Mouse (Mus musculus): Measurements from ENCODE around the gene Prrc2c.
A peak's percentile ranks its signal among the peaks of the same experiment; 100 is the strongest.
"Not testable (repeated sequence)": the region's sequence is repeated elsewhere in the genome, so short reads cannot be mapped to it uniquely, and the experiment has no call there.

Gene Prrc2c

DNA sequence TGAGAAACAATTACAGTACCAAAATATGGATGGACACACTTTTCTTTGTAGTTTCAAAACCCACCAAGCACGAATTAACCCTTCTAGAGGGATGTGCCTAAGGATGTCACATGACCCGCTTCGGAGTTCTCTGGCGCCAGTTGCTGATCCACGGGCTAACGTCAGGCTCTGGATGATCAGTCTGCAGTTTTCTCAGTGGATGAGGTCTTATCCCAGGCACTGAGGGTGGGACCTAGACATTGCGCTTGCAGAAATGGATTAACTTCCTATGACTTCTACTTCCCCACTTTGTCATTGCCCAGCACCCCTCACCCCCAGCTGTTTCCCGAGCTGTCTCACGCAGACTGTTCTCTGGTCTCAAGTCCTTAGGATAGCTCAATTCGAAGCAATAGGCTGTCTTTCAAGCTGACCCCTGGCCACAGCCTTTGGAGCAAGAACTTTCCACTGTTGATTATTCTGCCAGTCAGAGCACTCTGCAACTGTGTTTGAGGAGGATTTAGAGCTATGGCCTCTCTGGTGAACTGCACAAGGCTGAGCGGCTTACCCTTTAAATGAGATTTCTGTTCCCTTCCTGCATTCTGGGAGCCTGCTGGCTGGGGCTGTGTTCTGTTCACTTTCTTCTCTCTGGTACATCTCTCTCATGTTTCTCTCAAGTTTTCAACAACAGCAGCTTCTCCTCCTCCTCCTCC is 74.7 kb downstream of the Prrc2c start:
- DNase-seq = peak; percentile 75

GRCm38 (mm10) chr1:162664826-162665475 is 75.4 kb downstream of the Prrc2c start:
- DNase-seq = peak; percentile 91

DNA sequence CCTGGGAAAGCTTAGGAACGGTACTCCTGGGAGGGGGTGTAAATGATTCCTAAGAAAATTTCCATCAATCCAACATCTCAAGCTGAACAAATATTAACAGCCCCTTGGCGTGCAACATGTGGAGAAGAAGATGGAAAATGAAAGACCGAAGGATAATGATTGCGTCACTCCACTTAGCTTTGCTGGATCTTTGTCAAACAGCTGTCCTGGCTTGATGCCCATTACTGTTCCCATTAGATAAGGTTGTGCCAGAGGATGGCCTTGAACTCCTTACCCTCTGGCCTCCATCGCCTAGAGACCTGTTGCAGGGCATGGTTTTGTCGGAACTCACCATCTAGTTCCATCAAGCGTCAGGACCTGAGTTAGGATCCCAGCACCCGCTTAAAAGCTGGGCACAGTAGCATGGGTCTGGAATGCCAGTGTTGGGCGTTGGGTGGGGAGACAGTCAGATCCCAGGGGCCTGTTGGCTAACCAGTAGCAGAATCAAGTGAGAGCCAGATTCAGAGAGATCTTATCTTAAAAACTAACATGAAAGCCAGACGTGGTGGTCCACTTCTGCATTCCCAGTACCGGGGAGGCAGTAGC is 80.0 kb downstream of the Prrc2c start:
- no peak for DNase-seq

GRCm38 (mm10) chr1:162658119-162658518 is 82.2 kb downstream of the Prrc2c start, which contains the start of gene Myocos:
Myocos (minus strand) TSS chr1:162658219.
- no peak for DNase-seq

DNA sequence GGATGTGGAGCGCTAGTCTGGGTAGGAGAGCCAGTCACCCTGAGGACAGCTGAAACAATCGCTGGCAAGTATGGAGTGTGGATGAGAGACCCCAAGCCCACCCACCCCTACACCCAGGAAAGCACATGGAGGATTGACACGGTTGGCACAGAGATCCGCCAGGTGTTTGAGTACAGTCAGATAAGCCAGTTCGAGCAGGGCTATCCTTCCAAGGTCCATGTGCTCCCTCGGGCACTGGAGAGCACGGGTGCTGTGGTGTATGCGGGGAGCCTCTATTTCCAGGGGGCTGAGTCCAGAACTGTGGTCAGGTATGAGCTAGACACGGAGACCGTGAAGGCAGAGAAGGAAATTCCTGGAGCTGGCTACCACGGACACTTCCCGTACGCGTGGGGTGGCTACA is 91.9 kb downstream of the Prrc2c start:
- DNase-seq = no peak

DNA sequence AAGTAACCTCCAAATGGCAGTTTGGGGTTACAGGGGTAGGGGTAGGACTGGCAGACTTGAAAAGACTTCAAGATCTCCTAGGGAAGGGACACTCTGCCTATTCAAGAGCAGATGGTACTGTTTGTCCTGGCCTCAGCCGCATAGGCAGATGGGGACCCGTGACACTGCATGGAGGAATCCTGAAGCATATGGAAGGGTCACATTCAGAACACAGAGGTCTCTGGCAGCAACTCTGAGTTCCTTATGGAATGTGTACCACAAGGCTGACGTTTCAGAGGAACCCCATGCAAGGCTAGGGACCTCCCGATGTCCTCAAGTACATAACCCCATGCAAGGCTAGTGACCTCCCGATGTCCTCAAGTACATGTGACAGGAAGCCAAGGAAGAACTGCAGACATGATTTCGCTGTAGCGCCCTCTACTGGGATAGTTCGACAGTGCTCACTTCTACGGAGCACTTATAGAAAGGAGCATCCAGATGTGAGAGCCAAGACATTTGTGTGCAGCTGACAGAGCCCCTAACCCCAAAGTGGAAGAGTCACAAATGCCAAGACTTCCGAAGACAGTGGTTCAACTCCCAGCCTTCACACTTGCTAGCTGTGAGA is 94.2 kb downstream of the Prrc2c start:
- DNase-seq = peak; percentile 11

DNA sequence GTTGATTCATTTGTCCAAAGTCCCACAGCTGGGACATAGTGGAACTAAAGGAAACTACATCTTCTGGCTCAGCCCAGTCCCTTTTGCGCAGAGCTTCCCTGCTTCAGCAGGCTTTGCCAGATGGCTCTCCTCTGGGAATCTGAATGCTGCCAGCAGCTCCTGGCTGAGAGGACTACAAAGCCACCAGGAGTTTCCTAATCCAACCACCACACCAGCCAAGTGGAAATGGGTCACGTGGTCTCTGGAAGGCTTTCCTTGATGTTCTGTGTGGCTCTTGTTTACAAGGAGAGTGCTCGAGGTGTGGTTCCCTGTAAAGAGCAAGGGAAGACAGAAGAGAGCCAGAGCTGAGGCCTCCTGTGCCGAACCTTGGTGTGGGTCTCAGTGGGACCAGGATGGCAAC is 96.6 kb downstream of the Prrc2c start:
- no peak for DNase-seq

DNA sequence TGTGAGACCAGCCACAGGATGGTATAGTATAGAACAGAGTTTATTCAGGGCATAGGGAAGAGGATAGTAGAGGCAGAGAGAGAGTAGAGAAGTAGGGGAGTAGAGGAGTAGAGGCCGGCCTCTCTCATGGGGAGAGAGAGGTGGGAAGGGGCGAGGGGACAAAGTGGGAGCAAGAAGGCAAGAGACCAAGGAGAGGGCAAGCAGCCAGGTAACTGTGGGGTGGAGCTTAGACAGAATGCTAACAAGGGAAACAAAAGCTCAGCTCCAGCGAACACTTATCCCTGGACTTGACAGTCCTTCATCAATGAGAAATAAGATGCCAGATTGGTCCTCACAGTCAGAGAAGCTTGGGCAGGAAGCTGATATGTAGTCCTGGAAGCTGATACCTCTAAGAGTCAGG is 97.8 kb downstream of the Prrc2c start:
- DNase-seq = no peak

GRCm38 (mm10) chr1:162639861-162640260 is 100.5 kb downstream of the Prrc2c start:
- no peak for DNase-seq

DNA sequence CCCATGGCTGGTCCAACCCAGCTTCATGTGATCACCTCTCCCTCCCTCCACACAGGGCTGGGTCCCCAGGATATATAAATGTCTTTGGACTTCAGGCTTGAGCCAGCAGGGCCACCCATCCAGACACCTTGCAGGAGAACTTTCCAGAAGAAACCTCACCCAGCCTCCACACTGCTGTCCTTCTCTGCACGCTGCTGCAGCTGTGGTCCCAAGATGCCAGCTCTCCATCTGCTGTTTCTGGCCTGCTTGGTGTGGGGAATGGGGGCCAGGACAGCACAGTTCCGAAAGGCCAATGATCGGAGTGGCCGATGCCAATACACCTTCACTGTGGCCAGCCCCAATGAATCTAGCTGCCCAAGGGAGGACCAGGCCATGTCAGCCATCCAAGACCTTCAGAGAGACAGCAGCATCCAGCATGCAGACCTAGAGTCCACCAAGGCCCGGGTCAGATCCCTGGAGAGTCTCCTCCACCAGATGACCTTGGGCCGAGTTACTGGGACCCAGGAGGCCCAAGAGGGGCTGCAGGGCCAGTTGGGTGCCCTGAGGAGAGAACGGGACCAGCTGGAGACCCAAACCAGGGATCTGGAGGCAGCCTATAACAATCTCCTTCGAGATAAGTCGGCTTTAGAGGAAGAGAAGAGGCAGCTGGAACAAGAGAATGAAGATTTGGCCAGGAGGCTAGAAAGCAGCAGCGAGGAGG is 101.2 kb downstream of the Prrc2c start, which contains the start of gene Myoc:
Gene Myoc, plus strand, starts transcription at position 105 of the 700 bp plus-strand sequence.
- DNase-seq = no peak

- no peak for DNase-seq
Measured at GRCm38 (mm10) chr1:162638535-162638934, 101.8 kb downstream of the Prrc2c start.

GRCm38 (mm10) chr1:162636516-162636915 is 103.8 kb downstream of the Prrc2c start:
- DNase-seq = no peak

DNA sequence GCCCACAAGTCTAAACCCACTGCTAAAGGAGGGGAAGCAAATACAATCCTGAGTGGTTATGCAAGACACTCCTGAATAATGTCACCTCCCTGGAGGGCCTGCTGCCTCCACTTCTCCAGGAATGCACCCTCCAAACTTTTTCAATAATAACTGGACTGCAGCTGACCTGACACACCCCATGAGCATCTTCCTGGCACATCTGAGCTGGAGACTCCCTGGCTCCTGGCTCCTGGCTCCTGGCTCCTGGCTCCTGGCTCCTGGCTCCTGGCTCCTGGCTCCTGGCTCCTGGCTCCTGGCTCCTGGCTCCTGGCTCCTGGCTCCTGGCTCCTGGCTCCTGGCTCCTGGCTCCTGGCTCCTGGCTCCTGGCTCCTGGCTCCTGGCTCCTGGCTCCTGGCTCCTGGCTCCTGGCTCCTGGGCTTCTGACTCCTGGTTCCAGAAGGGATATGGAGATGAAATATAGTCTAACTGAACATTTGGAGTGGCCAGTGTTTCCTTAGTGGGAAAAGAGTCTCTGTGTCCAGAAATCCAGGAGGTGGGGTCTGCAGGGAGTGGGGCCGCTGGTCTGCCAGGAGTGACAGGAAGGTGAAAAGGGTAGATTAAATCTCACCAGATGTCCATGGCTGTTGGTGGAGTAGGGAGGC is 104.9 kb downstream of the Prrc2c start:
- not testable (repeated sequence) for DNase-seq

DNA sequence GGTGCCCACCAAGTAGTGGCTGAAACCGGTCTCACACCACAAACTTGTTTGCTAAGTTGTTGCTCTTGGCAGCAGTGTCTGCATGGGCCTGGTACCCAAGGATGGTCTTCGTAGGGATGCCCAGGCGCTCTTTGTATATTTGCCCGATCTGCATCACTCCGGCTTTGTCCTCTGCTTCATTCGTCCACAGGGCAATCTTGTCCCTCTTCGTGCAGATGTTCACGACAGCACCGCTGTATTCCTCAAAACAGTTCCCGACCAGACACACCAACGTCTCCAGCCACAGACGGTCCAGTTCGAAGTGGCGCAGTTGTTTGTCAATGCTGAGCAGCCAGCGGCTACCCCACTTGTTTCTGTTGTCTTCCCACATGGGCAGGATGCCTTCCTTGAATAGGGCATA is 112.0 kb downstream of the Prrc2c start:
- DNase-seq = not testable (repeated sequence)

DNA sequence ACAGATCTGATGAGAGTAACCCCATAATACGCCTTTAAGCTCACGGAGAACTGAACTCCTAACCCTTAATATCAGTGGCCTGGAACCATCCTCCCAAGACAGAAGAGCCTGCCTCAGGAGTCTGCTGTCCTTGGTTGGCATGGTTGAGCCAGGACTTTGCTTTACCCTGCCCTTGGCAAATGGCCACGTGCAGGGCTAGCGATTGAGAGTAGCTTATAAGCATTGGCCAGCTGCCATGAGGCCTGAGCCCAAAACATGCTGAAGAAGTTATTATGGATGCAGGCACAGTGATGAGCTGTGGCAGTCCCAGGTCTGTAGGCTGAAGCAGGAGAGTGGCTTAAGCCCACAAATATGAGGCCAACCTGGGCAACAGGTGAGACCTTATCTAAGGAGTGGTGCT is 112.5 kb downstream of the Prrc2c start:
- not testable (repeated sequence) for DNase-seq

GRCm38 (mm10) chr1:162625229-162625628 is 115.1 kb downstream of the Prrc2c start:
- no peak for DNase-seq

DNA sequence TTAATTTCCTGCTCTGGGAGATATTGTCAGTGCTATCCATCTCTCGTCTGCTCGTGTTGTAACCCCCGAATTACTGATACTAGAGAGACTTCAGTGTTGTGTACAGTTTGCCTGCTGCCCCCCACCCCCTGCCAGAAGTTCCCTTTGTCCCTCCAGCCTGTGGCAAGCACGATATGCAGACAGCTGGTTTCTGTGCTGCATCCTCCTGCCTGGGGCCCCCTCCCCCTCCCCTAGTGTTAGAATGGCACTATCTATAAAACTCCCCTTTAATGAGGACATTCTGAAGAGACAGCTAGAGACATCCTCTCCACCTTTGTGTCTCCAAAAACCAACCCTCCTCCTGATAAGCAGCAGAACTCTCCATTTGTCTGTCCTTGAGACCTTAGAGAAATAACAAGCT is 116.5 kb downstream of the Prrc2c start:
- DNase-seq = no peak
